Mouse (Mus musculus) 416B (cell line): Measurements from ENCODE around the gene Spem1.

ENCODE experiments used
- DNase-seq: peaks from one replicate; pipeline ENCODE4 v3.0.0; 2011; ENCODE audit warnings: low read depth

Spem1 gene

GRCm38 (mm10) chr11:69836703-69837576 lies 15.0 kb upstream of the Spem1 start:
- DNase-seq, result peak; percentile 24

GRCm38 (mm10) chr11:69835966-69836335 lies 14.0 kb upstream of the Spem1 start:
- DNase-seq, result no peak

GRCm38 (mm10) chr11:69835326-69835965 lies 13.5 kb upstream of the Spem1 start:
- DNase-seq, result no peak

- no peak for DNase-seq
Observed at GRCm38 (mm10) chr11:69834001-69834549, 12.1 kb upstream of the Spem1 start.

GRCm38 (mm10) chr11:69833554-69833953 lies 11.6 kb upstream of the Spem1 start:
- no peak for DNase-seq

GRCm38 (mm10) chr11:69828832-69829231 lies 6.9 kb upstream of the Spem1 start:
- no peak for DNase-seq

GRCm38 (mm10) chr11:69823456-69823855 lies 1.5 kb upstream of the Spem1 start:
- no peak for DNase-seq

GRCm38 (mm10) chr11:69818871-69819270 lies 3.1 kb downstream of the Spem1 start:
- peak; percentile 90 for DNase-seq

GRCm38 (mm10) chr11:69818365-69818764 lies 3.6 kb downstream of the Spem1 start, which contains the start of gene Spem2:
Gene Spem2 (minus strand): TSS chr11:69818465.
- DNase-seq, result no peak

GRCm38 (mm10) chr11:69816520-69816919 lies 5.5 kb downstream of the Spem1 start:
- DNase-seq, result no peak

- no peak for DNase-seq
Observed at GRCm38 (mm10) chr11:69815155-69815554, 6.8 kb downstream of the Spem1 start, which contains the start of gene Gm39566. Gene Gm39566 (minus strand): TSS chr11:69815298.

GRCm38 (mm10) chr11:69810280-69810679 lies 11.7 kb downstream of the Spem1 start:
- no peak for DNase-seq

GRCm38 (mm10) chr11:69807641-69808040 lies 14.3 kb downstream of the Spem1 start:
- no peak for DNase-seq

- peak; percentile 34 for DNase-seq
Observed at GRCm38 (mm10) chr11:69806378-69806777, 15.6 kb downstream of the Spem1 start.

- no peak for DNase-seq
Observed at GRCm38 (mm10) chr11:69804972-69805909, 16.7 kb downstream of the Spem1 start, which contains the start of gene Tmem102. Gene Tmem102 (minus strand): TSS chr11:69805624.

GRCm38 (mm10) chr11:69804652-69804940 lies 17.4 kb downstream of the Spem1 start:
- DNase-seq, result no peak

GRCm38 (mm10) chr11:69803786-69804651 lies 18.0 kb downstream of the Spem1 start:
- DNase-seq, result peak; percentile 52

- DNase-seq, result peak; percentile 24
Observed at GRCm38 (mm10) chr11:69803328-69803727, 18.7 kb downstream of the Spem1 start.

GRCm38 (mm10) chr11:69802648-69803105 lies 19.3 kb downstream of the Spem1 start:
- DNase-seq, result peak; percentile 70

- DNase-seq, result no peak
Observed at GRCm38 (mm10) chr11:69801379-69801977, 20.5 kb downstream of the Spem1 start, which contains the start of gene Fgf11. Gene Fgf11 (minus strand): TSS chr11:69801857.
